ENCODE assay signal across 26 mouse cellular contexts in the genomic region with DNA sequence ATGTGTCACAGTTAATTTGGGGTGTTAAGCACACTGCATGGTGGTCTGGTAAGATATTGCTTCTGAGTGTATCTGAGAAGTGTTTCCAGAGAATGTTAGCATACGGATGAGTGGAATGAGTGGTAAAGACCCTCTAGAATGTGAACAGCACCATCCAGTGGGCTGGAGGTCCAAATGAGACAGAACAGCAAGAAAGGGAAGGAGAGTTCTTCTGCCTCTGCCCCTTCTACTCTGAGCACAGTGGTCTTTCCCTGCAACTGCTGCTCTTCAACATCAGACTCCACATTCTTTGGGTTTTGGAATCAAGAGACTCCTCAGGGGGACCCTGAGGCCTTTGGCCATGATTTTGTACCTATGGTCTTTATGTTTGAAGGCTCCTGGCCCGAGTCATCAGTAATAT. TPM values are rescaled to one million over a fixed set of nuclear protein-coding genes. Genes with fewer than 3 reads are reported as not detected.
DNase-seq lines count a peak whose midpoint lies in the region; ATAC-seq and TF ChIP-seq lines count a peak whose summit lies in the region.
"Had no signal": no experiment of that assay in that cellular context is flagged by ENCODE, and none has a peak within 500 bp of the region (broad histone marks: within the 10 kb centered on the region; RNA-seq: fewer than 3 reads in every experiment).

No protein-coding gene starts in this region.

- POLR2A ChIA-PET in Patski (lab: Charles Lee): no interaction called here

- H3K4me2 ChIP-seq in kidney, postnatal 0 days (ENCODE audit: low read length): no peak overlapping the region
- H3K4me2 ChIP-seq: hindbrain, embryonic 12.5 days; liver, embryonic 15.5 days; midbrain, embryonic 11.5 days; stomach, embryonic 15.5 days had no signal

- peaks cover 5% of the 10 kb centered on the region for H3K36me3 ChIP-seq in heart, adult 2 months (ENCODE audit: control insufficient read depth, insufficient read depth, low read length)
- H3K36me3 ChIP-seq in heart, embryonic 10.5 days: no peaks in the 10 kb centered on the region
- H3K36me3 ChIP-seq in kidney, postnatal 0 days (ENCODE audit: insufficient read depth, low read length): no peaks in the 10 kb centered on the region
- H3K36me3 ChIP-seq: embryonic facial prominence, embryonic 10.5 days; hindbrain, embryonic 12.5 days; limb, embryonic 10.5 days; liver, embryonic 15.5 days; stomach, embryonic 15.5 days had no signal

- no peak for ATAC-seq in kidney, postnatal 0 days (replicated peaks; ENCODE audit: low FRiP score, low read depth)
- no peak for ATAC-seq in Patski
- ATAC-seq: inflammation-experienced regulatory T-cells, adult 6 months had no signal

- peak; percentile 43 for TF ChIP-seq CTCF in heart, adult 2 months (IDR thresholded peaks at IDR 0.05)
- TF ChIP-seq CTCF in kidney, postnatal 0 days (IDR thresholded peaks at IDR 0.05; ENCODE audit: low read depth): peak; percentile 10; the same call in 1 of the 2 replicates
- peak; percentile 31 for TF ChIP-seq CTCF in Patski (IDR thresholded peaks at IDR 0.05)

- no peaks in the 10 kb centered on the region for H3K9me3 ChIP-seq in heart, embryonic 10.5 days
- H3K9me3 ChIP-seq in kidney, postnatal 0 days (replicated peaks; ENCODE audit: low read length): no peaks in the 10 kb centered on the region
- H3K9me3 ChIP-seq: embryonic facial prominence, embryonic 10.5 days; hindbrain, embryonic 12.5 days; limb, embryonic 10.5 days; liver, embryonic 15.5 days; stomach, embryonic 15.5 days had no signal

- 89% methylated on average over 2 of the region's 2 CpGs for WGBS in heart, adult 2 months
- 85% methylated on average over 2 of the region's 2 CpGs for WGBS in heart, embryonic 10.5 days
- 97% methylated on average over 2 of the region's 2 CpGs for WGBS in kidney, postnatal 0 days

- peaks cover 8% of the 10 kb centered on the region for H3K4me1 ChIP-seq in heart, adult 2 months (ENCODE audit: control insufficient read depth, insufficient read depth, low read length)
- no peaks in the 10 kb centered on the region for H3K4me1 ChIP-seq in heart, embryonic 10.5 days
- H3K4me1 ChIP-seq in kidney, postnatal 0 days (replicated peaks; ENCODE audit: insufficient read depth, low read length): no peaks in the 10 kb centered on the region
- H3K4me1 ChIP-seq: limb, embryonic 10.5 days; stomach, embryonic 15.5 days had no signal

- H3K27ac ChIP-seq in heart, adult 2 months: peak overlapping the region; percentile 5
- H3K27ac ChIP-seq in heart, embryonic 10.5 days: no peak overlapping the region
- H3K27ac ChIP-seq in kidney, postnatal 0 days: no peak overlapping the region
- H3K27ac ChIP-seq: embryonic facial prominence, embryonic 10.5 days; hindbrain, embryonic 12.5 days; layer of hippocampus, adult 2 months; limb, embryonic 10.5 days; liver, embryonic 15.5 days; stomach, embryonic 15.5 days had no signal

- in situ Hi-C loops in Patski (cut with MboI; ENCODE audit: low pct_unique_long_range_greater_than_20kb): no loop called here

- H3K27me3 ChIP-seq in heart, adult 2 months (ENCODE audit: control insufficient read depth, insufficient read depth, low read length): no peaks in the 10 kb centered on the region
- H3K27me3 ChIP-seq in heart, embryonic 10.5 days (ENCODE audit: insufficient read depth, poor library complexity, severe bottlenecking): no peaks in the 10 kb centered on the region
- no peaks in the 10 kb centered on the region for H3K27me3 ChIP-seq in kidney, postnatal 0 days (ENCODE audit: insufficient read depth, low read length)
- H3K27me3 ChIP-seq in Patski: no peaks in the 10 kb centered on the region
- H3K27me3 ChIP-seq: CH12.LX; hindbrain, embryonic 12.5 days; liver, embryonic 15.5 days; stomach, embryonic 15.5 days had no signal

- CTCF ChIA-PET in Patski (lab: Charles Lee): no interaction called here

- TF ChIP-seq EP300 in heart, adult 2 months (IDR thresholded peaks at IDR 0.05; ENCODE audit: insufficient read depth, low read depth, low read length): no peak

- intact Hi-C loops in heart, adult 2 months (cut with DNase I): no loop called here

- H3K9ac ChIP-seq in heart, adult 2 months (ENCODE audit: low read depth, low read length): no peak overlapping the region
- H3K9ac ChIP-seq in kidney, postnatal 0 days (ENCODE audit: low read depth, low read length): no peak overlapping the region
- H3K9ac ChIP-seq: hindbrain, embryonic 12.5 days; liver, embryonic 15.5 days; stomach, embryonic 15.5 days had no signal

- H3K4me3 ChIP-seq in heart, adult 2 months: no peak overlapping the region
- no peak overlapping the region for H3K4me3 ChIP-seq in heart, embryonic 10.5 days
- no peak overlapping the region for H3K4me3 ChIP-seq in kidney, postnatal 0 days (replicated peaks; ENCODE audit: low read depth, low read length)
- H3K4me3 ChIP-seq: embryonic facial prominence, embryonic 10.5 days; hindbrain, embryonic 12.5 days; layer of hippocampus, adult 2 months; limb, embryonic 10.5 days; liver, embryonic 15.5 days; stomach, embryonic 15.5 days had no signal

- no peaks in the 10 kb centered on the region for H3K79me2 ChIP-seq in heart, adult 2 months (replicated peaks; ENCODE audit: control insufficient read depth, insufficient read depth, low read length)

- no peak for DNase-seq in heart, adult 2 months
- DNase-seq in heart, embryonic 10.5 days (ENCODE audit: low spot score): no peak
- no peak for DNase-seq in kidney, postnatal 0 days (ENCODE audit: low spot score)
- DNase-seq in kidney, postnatal 4 days: no peak
- DNase-seq in ES-CJ7 (ENCODE audit: low read depth, low spot score) (peak; percentile 74), Patski (ENCODE audit: low read depth, low spot score) (no peak)
- DNase-seq in thymus, postnatal 0 days (ENCODE audit: low spot score): no peak
- DNase-seq: B cell, adult 2 months; cerebellum, adult 11 months; cerebellum, adult 9-11 months; kidney, adult 8-10 months; kidney, postnatal 14 days; liver; right cerebral cortex, adult 18-20 months; right cerebral cortex, postnatal 4 days; thymus, postnatal 36 days had no signal

- TF ChIP-seq POLR2A in heart, adult 2 months (IDR thresholded peaks at IDR 0.05; ENCODE audit: insufficient read depth, low read depth, low read length): no peak

RNA-seq across cellular contexts. Expression of gene Tubb2b, which starts 24.0 kb away (rescaled TPM):
- total RNA-seq in heart, adult 2 months (2021): 1 to 10 TPM; 2.6 to 5.3 TPM
- 6.2 and 7.8 TPM in 2 replicates for polyA plus RNA-seq in heart, adult 2 months (2012; rRNA removed)
- polyA plus RNA-seq in heart, embryonic 10.5 days (2016; fragmentation: Nextera tagmentation; extraction: Ambion mirVana): 18.8 and 30.7 TPM in 2 replicates
- 24.8 and 28.0 TPM in 2 replicates for polyA plus RNA-seq in kidney, postnatal 0 days (2015; fragmentation: Nextera tagmentation; extraction: Ambion mirVana)
- 61.0 TPM for polyA plus RNA-seq in Patski (2021)
- polyA plus RNA-seq in thymus, postnatal 0 days (2015; fragmentation: Nextera tagmentation; extraction: Ambion mirVana): 34.5 and 37.3 TPM in 2 replicates
- total RNA-seq: megakaryocyte progenitor cell, adult 5-6 weeks had no signal

RNA-seq across cellular contexts. Expression of gene Tubb2a, which starts 28.4 kb away (rescaled TPM):
- total RNA-seq in heart, adult 2 months (2021): 10 to 100 TPM; 42.9 to 64.1 TPM
- polyA plus RNA-seq in heart, adult 2 months (2012; rRNA removed): 95.2 and 122 TPM in 2 replicates
- 99.4 and 115 TPM in 2 replicates for polyA plus RNA-seq in heart, embryonic 10.5 days (2016; fragmentation: Nextera tagmentation; extraction: Ambion mirVana)
- 169 and 170 TPM in 2 replicates for polyA plus RNA-seq in kidney, postnatal 0 days (2015; fragmentation: Nextera tagmentation; extraction: Ambion mirVana)
- polyA plus RNA-seq in Patski (2021): 26.8 TPM
- polyA plus RNA-seq in thymus, postnatal 0 days (2015; fragmentation: Nextera tagmentation; extraction: Ambion mirVana): 204 and 248 TPM in 2 replicates

RNA-seq across cellular contexts. Expression of gene Psmg4, which starts 56.5 kb away (rescaled TPM):
- 10 to 100 TPM; 23.1 to 29.0 TPM for total RNA-seq in heart, adult 2 months (2021)
- 32.2 and 51.2 TPM in 2 replicates for polyA plus RNA-seq in heart, adult 2 months (2012; rRNA removed)
- polyA plus RNA-seq in heart, embryonic 10.5 days (2016; fragmentation: Nextera tagmentation; extraction: Ambion mirVana): 66.6 and 70.3 TPM in 2 replicates
- polyA plus RNA-seq in kidney, postnatal 0 days (2015; fragmentation: Nextera tagmentation; extraction: Ambion mirVana): 110 and 117 TPM in 2 replicates
- polyA plus RNA-seq in Patski (2021): 36.6 TPM
- 158 and 174 TPM in 2 replicates for polyA plus RNA-seq in thymus, postnatal 0 days (2015; fragmentation: Nextera tagmentation; extraction: Ambion mirVana)
